Mouse (Mus musculus): ENCODE results near the gene Mfap3l. TPM values are rescaled to one million over a fixed set of nuclear protein-coding genes. Genes with fewer than 3 reads are reported as not detected.

Gene Mfap3l
- total and polyA plus RNA-seq, 3 experiments = 3.6 to 14.0 (median 11.8) TPM

- no peak overlapping the region for H3K27ac ChIP-seq
- no peaks in the 10 kb centered on the region for H3K4me1 ChIP-seq (ENCODE audit: control insufficient read depth, insufficient read depth, low read length)
- H3K27me3 ChIP-seq (ENCODE audit: control insufficient read depth, insufficient read depth, low read length) = no peaks in the 10 kb centered on the region
- no peak for TF ChIP-seq EP300 (IDR thresholded peaks at IDR 0.05; ENCODE audit: insufficient read depth, low read depth, low read length)
- TF ChIP-seq CTCF (IDR thresholded peaks at IDR 0.05) = peak; percentile 81
- no peak for TF ChIP-seq POLR2A (IDR thresholded peaks at IDR 0.05; ENCODE audit: insufficient read depth, low read depth, low read length)
- intact Hi-C loops (cut with DNase I) = loop anchor here (1.0 kb wide), 1 partner anchor 248 kb away; no protein-coding TSS in a partner anchor
- no peak overlapping the region for H3K4me3 ChIP-seq
- 22% methylated on average over 2 of the region's 2 CpGs for WGBS
- no peak overlapping the region for H3K9ac ChIP-seq (ENCODE audit: low read depth, low read length)
- no peak for DNase-seq
- H3K79me2 ChIP-seq (replicated peaks; ENCODE audit: control insufficient read depth, insufficient read depth, low read length) = no peaks in the 10 kb centered on the region
- no peaks in the 10 kb centered on the region for H3K36me3 ChIP-seq (ENCODE audit: control insufficient read depth, insufficient read depth, low read length)
Observed at GRCm38 (mm10) chr8:60616928-60617327, 15.7 kb upstream of the Mfap3l start.

DNA sequence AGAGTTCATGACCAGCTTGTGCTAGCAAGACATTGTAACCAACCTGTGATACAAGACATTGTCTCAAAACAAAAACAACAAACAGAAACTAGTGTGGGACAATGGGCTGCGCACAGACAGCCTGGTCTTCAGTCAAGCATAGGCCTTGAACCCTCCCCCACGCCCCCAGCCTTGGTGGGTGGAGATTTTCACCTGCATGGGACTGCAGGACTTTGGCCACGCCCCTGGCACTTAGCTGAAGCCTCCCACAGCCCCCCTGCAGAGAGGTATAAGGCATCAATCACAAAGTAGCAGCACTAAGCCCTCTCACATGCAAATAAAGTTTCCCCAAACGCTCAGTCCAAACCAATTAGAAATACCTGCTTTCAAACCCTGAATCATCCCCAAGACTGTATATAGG, 11.1 kb upstream of the Mfap3l start:
- 75% methylated on average over 4 of the region's 4 CpGs for WGBS
- Histone ChIP-seq H3K79me2 (replicated peaks; ENCODE audit: control insufficient read depth, insufficient read depth, low read length) (no peaks in the 10 kb centered on the region), H3K36me3 (ENCODE audit: control insufficient read depth, insufficient read depth, low read length) (no peaks in the 10 kb centered on the region), H3K27me3 (ENCODE audit: control insufficient read depth, insufficient read depth, low read length) (no peaks in the 10 kb centered on the region), H3K4me1 (ENCODE audit: control insufficient read depth, insufficient read depth, low read length) (no peaks in the 10 kb centered on the region), H3K4me3 (no peak overlapping the region), H3K9ac (ENCODE audit: low read depth, low read length) (no peak overlapping the region), H3K27ac (no peak overlapping the region)
- DNase-seq = no peak
- intact Hi-C loops (cut with DNase I) = no loop called here
- TF ChIP-seq EP300 (IDR thresholded peaks at IDR 0.05; ENCODE audit: insufficient read depth, low read depth, low read length) (no peak), POLR2A (IDR thresholded peaks at IDR 0.05; ENCODE audit: insufficient read depth, low read depth, low read length) (no peak), CTCF (IDR thresholded peaks at IDR 0.05) (no peak)

- no peak overlapping the region for H3K27ac ChIP-seq
- TF ChIP-seq EP300 (IDR thresholded peaks at IDR 0.05; ENCODE audit: insufficient read depth, low read depth, low read length) (no peak), POLR2A (IDR thresholded peaks at IDR 0.05; ENCODE audit: insufficient read depth, low read depth, low read length) (no peak), CTCF (IDR thresholded peaks at IDR 0.05) (no peak)
- H3K4me3 ChIP-seq = no peak overlapping the region
- intact Hi-C loops (cut with DNase I) = no loop called here
- no peaks in the 10 kb centered on the region for H3K4me1 ChIP-seq (ENCODE audit: control insufficient read depth, insufficient read depth, low read length)
- H3K9ac ChIP-seq (ENCODE audit: low read depth, low read length) = no peak overlapping the region
- H3K27me3 ChIP-seq (ENCODE audit: control insufficient read depth, insufficient read depth, low read length) = no peaks in the 10 kb centered on the region
- no peak for DNase-seq
- no peaks in the 10 kb centered on the region for H3K36me3 ChIP-seq (ENCODE audit: control insufficient read depth, insufficient read depth, low read length)
- no peaks in the 10 kb centered on the region for H3K79me2 ChIP-seq (replicated peaks; ENCODE audit: control insufficient read depth, insufficient read depth, low read length)
- WGBS = 88% methylated on average over 12 of the region's 12 CpGs
Observed at GRCm38 (mm10) chr8:60622056-60622455, 10.6 kb upstream of the Mfap3l start.

DNA sequence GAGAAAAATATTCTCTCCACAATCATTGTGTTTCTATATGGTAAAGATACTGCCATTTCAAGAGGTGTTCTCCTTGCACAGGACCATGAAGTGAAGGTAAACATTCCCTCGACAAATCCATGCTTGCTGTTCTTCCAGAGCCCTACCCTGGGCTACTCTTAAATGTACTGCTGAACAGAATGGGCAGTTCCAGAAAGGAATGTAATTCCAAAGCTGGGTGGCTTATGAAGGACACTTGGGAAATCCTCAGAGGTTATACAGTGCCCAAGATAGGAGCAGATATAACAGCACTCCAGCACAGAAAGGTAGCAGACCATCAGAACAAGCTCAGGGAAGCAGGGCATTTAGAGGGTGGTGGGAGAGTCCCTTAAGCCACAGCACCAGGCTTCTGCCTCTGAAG, 9.2 kb upstream of the Mfap3l start:
- Histone ChIP-seq H3K4me3 (no peak overlapping the region), H3K9ac (ENCODE audit: low read depth, low read length) (no peak overlapping the region), H3K79me2 (replicated peaks; ENCODE audit: control insufficient read depth, insufficient read depth, low read length) (no peaks in the 10 kb centered on the region), H3K4me1 (ENCODE audit: control insufficient read depth, insufficient read depth, low read length) (no peaks in the 10 kb centered on the region), H3K36me3 (ENCODE audit: control insufficient read depth, insufficient read depth, low read length) (no peaks in the 10 kb centered on the region), H3K27me3 (ENCODE audit: control insufficient read depth, insufficient read depth, low read length) (no peaks in the 10 kb centered on the region), H3K27ac (no peak overlapping the region)
- WGBS = 69% methylated on average over 1 of the region's 1 CpGs
- TF ChIP-seq CTCF (IDR thresholded peaks at IDR 0.05) (no peak), EP300 (IDR thresholded peaks at IDR 0.05; ENCODE audit: insufficient read depth, low read depth, low read length) (no peak)
- no peak for DNase-seq
- intact Hi-C loops (cut with DNase I) = no loop called here

GRCm38 (mm10) chr8:60624722-60625121, 7.9 kb upstream of the Mfap3l start:
- intact Hi-C loops (cut with DNase I) = no loop called here
- Histone ChIP-seq H3K27me3 (ENCODE audit: control insufficient read depth, insufficient read depth, low read length) (no peaks in the 10 kb centered on the region), H3K4me3 (no peak overlapping the region), H3K4me1 (ENCODE audit: control insufficient read depth, insufficient read depth, low read length) (no peaks in the 10 kb centered on the region), H3K9ac (ENCODE audit: low read depth, low read length) (no peak overlapping the region), H3K79me2 (replicated peaks; ENCODE audit: control insufficient read depth, insufficient read depth, low read length) (no peaks in the 10 kb centered on the region), H3K27ac (no peak overlapping the region), H3K36me3 (ENCODE audit: control insufficient read depth, insufficient read depth, low read length) (no peaks in the 10 kb centered on the region)
- no peak for DNase-seq
- WGBS = 77% methylated on average over 7 of the region's 7 CpGs
- TF ChIP-seq EP300 (IDR thresholded peaks at IDR 0.05; ENCODE audit: insufficient read depth, low read depth, low read length) = no peak
- TF ChIP-seq CTCF (IDR thresholded peaks at IDR 0.05) = no peak
- TF ChIP-seq POLR2A (IDR thresholded peaks at IDR 0.05; ENCODE audit: insufficient read depth, low read depth, low read length) = no peak

- Histone ChIP-seq H3K9ac (ENCODE audit: low read depth, low read length) (no peak overlapping the region), H3K27me3 (ENCODE audit: control insufficient read depth, insufficient read depth, low read length) (no peaks in the 10 kb centered on the region), H3K4me1 (ENCODE audit: control insufficient read depth, insufficient read depth, low read length) (peaks cover 1% of the 10 kb centered on the region; the same call in 1 of the 2 replicates), H3K27ac (no peak overlapping the region), H3K36me3 (ENCODE audit: control insufficient read depth, insufficient read depth, low read length) (no peaks in the 10 kb centered on the region), H3K4me3 (no peak overlapping the region), H3K79me2 (replicated peaks; ENCODE audit: control insufficient read depth, insufficient read depth, low read length) (no peaks in the 10 kb centered on the region)
- 67% methylated on average over 3 of the region's 3 CpGs for WGBS
- no peak for DNase-seq
- TF ChIP-seq POLR2A (IDR thresholded peaks at IDR 0.05; ENCODE audit: insufficient read depth, low read depth, low read length) (no peak), EP300 (IDR thresholded peaks at IDR 0.05; ENCODE audit: insufficient read depth, low read depth, low read length) (no peak), CTCF (IDR thresholded peaks at IDR 0.05) (no peak)
- intact Hi-C loops (cut with DNase I) = no loop called here
Observed at GRCm38 (mm10) chr8:60627937-60628336, 4.7 kb upstream of the Mfap3l start.

All from heart, adult 2 months (tissue).